Mouse (Mus musculus) fat pad, adult 2 months (tissue): ENCODE results near the gene Rspo1.

Experiments used
- DNase-seq: peaks from one replicate; pipeline ENCODE4 v3.0.0-alpha.2; 2011; ENCODE audit warnings: low read depth, low spot score; ENCODE audit errors: extremely low read depth

Rspo1 gene

GRCm38 (mm10) chr4:124972316-124972715 is 13.9 kb upstream of the Rspo1 start:
- DNase-seq: no peak

- no peak for DNase-seq
These were observed 12.9 kb upstream of the Rspo1 start for GRCm38 (mm10) chr4:124973296-124973695.

- DNase-seq: no peak
These were observed 8.0 kb upstream of the Rspo1 start for GRCm38 (mm10) chr4:124978201-124978600.

- DNase-seq: no peak
These were observed 2.2 kb upstream of the Rspo1 start for GRCm38 (mm10) chr4:124983893-124984526.

GRCm38 (mm10) chr4:124984871-124985670 is 1.2 kb upstream of the Rspo1 start:
- no peak for DNase-seq

- no peak for DNase-seq
These were observed 795 bp downstream of the Rspo1 start for GRCm38 (mm10) chr4:124986739-124987710.

GRCm38 (mm10) chr4:124987711-124988097 is 1.5 kb downstream of the Rspo1 start:
- DNase-seq: no peak

GRCm38 (mm10) chr4:124988382-124988781 is 2.2 kb downstream of the Rspo1 start:
- no peak for DNase-seq

GRCm38 (mm10) chr4:124989787-124990253 is 3.6 kb downstream of the Rspo1 start:
- DNase-seq: no peak

- no peak for DNase-seq
These were observed 4.1 kb downstream of the Rspo1 start for GRCm38 (mm10) chr4:124990325-124990724.

- no peak for DNase-seq
These were observed 11.4 kb downstream of the Rspo1 start for GRCm38 (mm10) chr4:124997479-124998147.

GRCm38 (mm10) chr4:124999548-124999947 is 13.3 kb downstream of the Rspo1 start:
- no peak for DNase-seq

- DNase-seq: no peak
These were observed 16.7 kb downstream of the Rspo1 start for GRCm38 (mm10) chr4:125002978-125003377.

GRCm38 (mm10) chr4:125004886-125005285 is 18.7 kb downstream of the Rspo1 start:
- DNase-seq: no peak

- no peak for DNase-seq
These were observed 21.2 kb downstream of the Rspo1 start for GRCm38 (mm10) chr4:125007460-125007859.

GRCm38 (mm10) chr4:125008220-125008619 is 22.0 kb downstream of the Rspo1 start:
- no peak for DNase-seq

GRCm38 (mm10) chr4:125008712-125009111 is 22.5 kb downstream of the Rspo1 start:
- no peak for DNase-seq

GRCm38 (mm10) chr4:125015806-125016635 is 29.8 kb downstream of the Rspo1 start, which contains the start of gene Gnl2:
TSS of gene Gnl2 (plus strand) at chr4:125016585.
- DNase-seq: no peak

- no peak for DNase-seq
These were observed 31.2 kb downstream of the Rspo1 start for GRCm38 (mm10) chr4:125017431-125017830.
